Mouse (Mus musculus) kidney, adult 2 months (tissue): Measurements from ENCODE around the gene Akt1. TPM values are rescaled to one million over a fixed set of nuclear protein-coding genes. Genes with fewer than 3 reads are reported as not detected.

Experiments used
- DNase-seq: peaks from one replicate; pipeline ENCODE4 v3.0.0; 2021
- H3K27ac ChIP-seq: fragments of 200-500 bp; 2 replicates; pipeline ENCODE4 v1.5.1; 2012; ENCODE audit warnings: low read depth, low read length, control low read depth, inconsistent platforms; ENCODE audit not compliant: insufficient read depth
- H3K27me3 ChIP-seq: fragments of 200-500 bp; replicated peaks from 2 replicates; pipeline ENCODE4 v1.6.1; 2012; ENCODE audit warnings: mild to moderate bottlenecking, moderate library complexity, low read length, inconsistent platforms; ENCODE audit not compliant: control insufficient read depth, insufficient read depth
- H3K36me3 ChIP-seq: fragments of 200-500 bp; 2 replicates; pipeline ENCODE4 v1.6.1; 2012; ENCODE audit warnings: mild to moderate bottlenecking, moderate library complexity, low read length, inconsistent platforms; ENCODE audit not compliant: control insufficient read depth, insufficient read depth
- H3K4me1 ChIP-seq: fragments of 200-500 bp; 2 replicates; pipeline ENCODE4 v1.6.1; 2011; ENCODE audit warnings: low read length; ENCODE audit not compliant: control insufficient read depth, insufficient read depth
- H3K4me3 ChIP-seq: fragments of 200-500 bp; 2 replicates; pipeline ENCODE4 v1.5.1; 2011; ENCODE audit warnings: mild to moderate bottlenecking, low read depth, low read length, control low read depth; ENCODE audit not compliant: insufficient read depth
- CTCF ChIP-seq: fragments of 200-500 bp; conservative IDR thresholded peaks from 2 replicates; pipeline ENCODE4 v1.5.1; 2011; ENCODE audit warnings: low read depth, mild to moderate bottlenecking, control low read depth, low read length, moderate library complexity, mixed read lengths; ENCODE audit not compliant: insufficient read depth, insufficient read length
- POLR2A ChIP-seq: fragments of 200-500 bp; IDR thresholded peaks from one replicate; pipeline ENCODE4 v1.6.1; 2011; ENCODE audit warnings: low read depth, low read length, control low read depth
- WGBS: fragments of 180-500 bp; shearing (Covaris S2); methylation state at CpG from one replicate; pipeline ENCODE4 v1.1.7; 2018; 5-methylcytosine and 5-hydroxymethylcytosine counted together
- polyA plus RNA-seq: library from polyadenylated mRNA; depleted of rRNA; stranded (reverse); fragments of >200 nt; gene quantifications from 2 replicates; pipeline ENCODE4 v1.2.3, GENCODE M21; 2012

The Akt1 gene
- polyA plus RNA-seq, 1 experiment = 90.6 TPM

GRCm38 (mm10) chr12:112683351-112683750 is 8.7 kb upstream of the Akt1 start:
- WGBS = 72% methylated on average over 7 of the region's 7 CpGs
- no peak for TF ChIP-seq POLR2A
- no peak for TF ChIP-seq CTCF
- H3K4me3 ChIP-seq = no peak overlapping the region
- H3K36me3 ChIP-seq = no peaks in the 10 kb centered on the region
- no peak overlapping the region for H3K27ac ChIP-seq
- no peaks in the 10 kb centered on the region for H3K4me1 ChIP-seq
- H3K27me3 ChIP-seq = no peaks in the 10 kb centered on the region
- DNase-seq = no peak

GRCm38 (mm10) chr12:112679027-112679996 is 4.6 kb upstream of the Akt1 start:
- DNase-seq = peak; percentile 57
- Histone ChIP-seq H3K27ac (0 out of 2 replicates have a peak overlapping the region, but pooled peaks have one; percentile 36), H3K4me3 (peak overlapping the region; percentile 80), H3K36me3 (no peaks in the 10 kb centered on the region), H3K4me1 (no peaks in the 10 kb centered on the region), H3K27me3 (no peaks in the 10 kb centered on the region)
- no peak for TF ChIP-seq CTCF
- no peak for TF ChIP-seq POLR2A
- WGBS = 9% methylated on average over 81 of the region's 87 CpGs

DNA sequence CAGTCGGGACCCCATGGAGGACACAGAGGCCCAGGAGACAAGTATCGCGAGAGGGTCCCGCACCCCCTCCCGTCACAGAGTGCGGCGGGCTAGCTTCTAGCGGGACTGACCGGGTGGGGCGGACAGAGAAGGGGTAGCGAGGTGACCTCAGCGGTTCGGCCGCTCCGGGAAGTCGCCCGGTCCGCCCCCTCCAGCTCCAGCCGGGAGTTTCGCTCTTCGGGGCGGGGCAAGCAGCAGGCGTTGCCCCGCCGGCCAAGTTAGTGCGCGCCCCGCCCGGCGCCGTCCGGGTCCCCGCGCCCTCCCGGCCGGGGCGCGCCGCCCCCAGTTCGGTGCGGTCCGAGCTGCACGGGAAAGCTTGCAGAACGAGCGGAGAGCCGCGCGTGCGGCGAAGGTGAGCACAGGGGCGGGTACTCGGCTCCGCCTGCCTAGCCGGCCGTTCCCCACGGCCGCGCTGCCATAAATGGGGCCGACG is 3.9 kb upstream of the Akt1 start, which contains the start of gene Zbtb42:
TSS of gene Zbtb42 (plus strand) at position 274 of the 472 bp plus-strand sequence.
- no peaks in the 10 kb centered on the region for H3K36me3 ChIP-seq
- no peaks in the 10 kb centered on the region for H3K27me3 ChIP-seq
- DNase-seq = peak; percentile 77
- no peaks in the 10 kb centered on the region for H3K4me1 ChIP-seq
- 1% methylated on average over 57 of the region's 60 CpGs for WGBS
- peak within 1 kb of the TSS; percentile 36; the same call in 1 of the 2 replicates for H3K27ac ChIP-seq
- H3K4me3 ChIP-seq = peak within 1 kb of the TSS; percentile 80
- no peak for TF ChIP-seq POLR2A
- no peak for TF ChIP-seq CTCF

DNA sequence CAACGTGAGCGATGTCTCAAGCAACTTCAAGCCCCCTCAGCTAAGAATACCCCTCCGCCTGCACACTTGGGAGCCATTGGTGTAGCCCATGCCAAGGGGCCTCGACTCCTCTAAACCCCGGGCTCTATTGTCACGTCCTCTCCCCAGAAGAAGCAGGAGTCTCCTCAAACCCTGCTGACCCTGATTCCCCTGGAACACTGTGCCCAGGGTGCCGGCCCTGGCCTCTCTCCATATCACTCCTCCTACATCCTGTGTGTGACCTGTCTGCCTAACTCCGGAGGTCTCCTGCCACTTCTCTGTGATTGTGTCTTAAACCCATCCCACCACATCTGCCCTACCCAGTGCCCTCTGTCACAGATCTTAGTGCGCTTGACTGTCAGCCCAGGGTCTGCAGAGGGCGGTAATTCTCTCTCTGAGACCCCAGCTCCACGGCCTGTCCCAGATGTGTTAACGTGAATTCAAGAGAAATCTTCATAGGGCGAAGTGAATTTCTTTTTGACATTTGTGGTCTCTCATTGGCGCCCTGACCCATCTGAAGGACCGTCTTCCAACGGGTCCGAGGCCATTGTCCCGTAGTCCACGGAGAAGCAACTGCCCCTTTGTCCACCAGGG is 3.4 kb upstream of the Akt1 start:
- H3K4me1 ChIP-seq = peaks cover under 1% of the 10 kb centered on the region; the same call in 1 of the 2 replicates
- TF ChIP-seq CTCF = 0 out of 2 replicates have a peak, but pooled peaks have one; percentile 18
- TF ChIP-seq POLR2A = no peak
- no peak for DNase-seq
- peak overlapping the region; percentile 28; the same call in 1 of the 2 replicates for H3K27ac ChIP-seq
- WGBS = 40% methylated on average over 19 of the region's 19 CpGs
- H3K4me3 ChIP-seq = peak overlapping the region; percentile 80
- H3K36me3 ChIP-seq = no peaks in the 10 kb centered on the region
- H3K27me3 ChIP-seq = no peaks in the 10 kb centered on the region

DNA sequence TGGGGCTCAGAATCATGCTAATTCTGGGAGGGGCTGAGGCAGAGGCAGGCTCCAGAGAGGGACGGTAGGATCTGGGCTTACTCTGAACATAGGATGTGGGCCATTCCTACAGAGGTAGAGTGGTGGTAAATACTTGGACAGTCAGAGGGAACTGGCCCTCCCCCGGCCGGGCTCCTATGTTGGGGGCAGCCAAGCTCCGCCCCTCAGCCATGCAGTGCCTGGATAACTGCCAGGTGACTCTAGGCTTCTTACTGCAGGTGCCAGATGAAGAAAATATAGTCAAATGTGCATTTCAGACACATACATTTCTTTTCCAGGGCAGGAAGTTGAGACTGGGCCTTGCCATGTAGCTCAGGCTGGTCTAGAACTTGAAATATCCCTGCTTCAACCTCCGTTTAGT is 2.4 kb upstream of the Akt1 start:
- Histone ChIP-seq H3K36me3 (no peaks in the 10 kb centered on the region), H3K27ac (no peak overlapping the region), H3K27me3 (no peaks in the 10 kb centered on the region), H3K4me1 (peaks cover 3% of the 10 kb centered on the region; the same call in 1 of the 2 replicates), H3K4me3 (no peak overlapping the region)
- no peak for DNase-seq
- TF ChIP-seq POLR2A (no peak), CTCF (no peak)
- 59% methylated on average over 5 of the region's 5 CpGs for WGBS

DNA sequence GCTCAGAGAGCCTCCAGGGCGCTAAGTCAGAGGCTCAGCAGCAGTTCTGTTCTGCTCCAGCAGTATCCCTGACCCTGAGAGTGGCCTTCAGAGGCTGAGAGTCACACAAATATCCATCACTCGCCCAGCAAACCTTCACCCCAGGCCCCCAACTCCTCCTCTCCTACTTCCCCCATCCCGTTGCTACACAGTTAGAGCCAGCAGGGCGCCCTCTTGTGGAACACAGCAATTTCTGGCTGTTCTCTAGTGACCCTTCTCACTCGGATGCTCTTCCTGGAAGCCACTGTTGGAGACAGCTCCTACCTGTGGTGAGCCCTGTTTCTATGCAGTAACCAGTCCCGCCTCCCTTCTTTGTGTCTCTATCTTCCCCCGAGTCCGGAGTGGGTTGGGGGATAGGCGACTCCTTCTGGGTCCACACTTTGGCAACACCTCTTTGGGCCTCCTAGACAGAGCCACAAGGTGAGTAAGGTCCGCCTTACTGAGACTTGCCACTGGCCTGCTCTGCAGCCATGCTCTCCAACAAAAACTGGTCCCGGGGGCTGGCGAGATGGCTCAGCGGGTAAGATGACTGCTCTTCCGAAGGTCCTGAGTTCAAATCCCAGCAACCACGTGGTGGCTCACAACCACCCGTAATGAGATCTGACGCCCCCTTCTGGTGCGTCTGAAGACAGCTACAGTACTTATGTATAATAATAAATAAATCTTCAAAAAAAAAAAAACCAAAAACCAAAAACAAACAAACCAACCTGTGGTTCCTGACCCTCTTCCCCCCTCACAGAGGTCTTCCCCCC is 756 bp upstream of the Akt1 start:
- Histone ChIP-seq H3K36me3 (no peaks in the 10 kb centered on the region), H3K27ac (no peak overlapping the region), H3K27me3 (no peaks in the 10 kb centered on the region), H3K4me1 (peaks cover 5% of the 10 kb centered on the region; the same call in 1 of the 2 replicates), H3K4me3 (no peak overlapping the region)
- DNase-seq = peak; percentile 90
- no peak for TF ChIP-seq POLR2A
- TF ChIP-seq CTCF = peak; percentile 82
- 16% methylated on average over 18 of the region's 18 CpGs for WGBS
